Mouse (Mus musculus) lung, postnatal 0 days (tissue): ENCODE measurements at regions not wholly inside any gene's neighbourhood (a gene's known extent, or its start where the extent isn't known, plus 50 kb on each side); places are given as distances from the start of the nearest gene placed in this dataset.

ENCODE experiments used
- CTCF ChIP-seq: IDR thresholded peaks from 2 replicates; pipeline ENCODE4 v1.5.1; 2016; ENCODE audit warnings: antibody characterized with exemption, mild to moderate bottlenecking
- EP300 ChIP-seq: IDR thresholded peaks from 2 replicates; pipeline ENCODE4 v1.6.1; 2016; ENCODE audit warnings: antibody characterized with exemption, mild to moderate bottlenecking, control low read depth

GRCm38 (mm10) chr9:51393921-51394320, 65.2 kb upstream of the 1810046K07Rik start:
- TF ChIP-seq CTCF (no peak), EP300 (no peak)
